Mouse (Mus musculus) heart, embryonic 14.5 days (tissue): ENCODE results near the gene Gnb4. TPM values are rescaled to one million over a fixed set of nuclear protein-coding genes. Genes with fewer than 3 reads are reported as not detected.

ENCODE experiments used
- ATAC-seq: fragments of 200-750 bp; cut with Nextera tagmentation; 2 replicates; pipeline ENCODE4 v1.8.0; 2017; ENCODE audit warnings: low read depth, moderate TSS enrichment; ENCODE audit not compliant: insufficient number of reproducible peaks, insufficient read depth, low FRiP score
- H3K27ac ChIP-seq, 2 experiments: fragments of 200-500 bp in 1 of 2; fragments of 300-500 bp in 1 of 2; sonication (generic) in 1 of 2; replicated peaks in 1 of 2; 2 replicates each; pipeline ENCODE4 v1.5.1; 2012 to 2014; ENCODE audit warnings: low read depth in 2 of 2, low read length in 2 of 2, control low read depth in 1 of 2, mild to moderate bottlenecking in 1 of 2, mixed read lengths in 1 of 2; ENCODE audit not compliant: control insufficient read depth in 1 of 2, insufficient read depth in 1 of 2
- H3K27me3 ChIP-seq: fragments of 300-500 bp; sonication (generic); 2 replicates; pipeline ENCODE4 v1.6.1; 2014; ENCODE audit warnings: mild to moderate bottlenecking, low read length, control low read depth; ENCODE audit not compliant: control insufficient read depth, insufficient read depth
- H3K36me3 ChIP-seq: fragments of 300-500 bp; sonication (generic); 2 replicates; pipeline ENCODE4 v1.6.1; 2014; ENCODE audit warnings: mild to moderate bottlenecking, control low read depth, low read length, mixed read lengths; ENCODE audit not compliant: control insufficient read depth, insufficient read depth
- H3K4me1 ChIP-seq, 2 experiments: fragments of 200-500 bp in 1 of 2; fragments of 300-500 bp in 1 of 2; sonication (generic) in 1 of 2; 2 replicates each; pipeline ENCODE4 v1.6.1; 2012 to 2014; ENCODE audit warnings: low read length in 2 of 2, control low read depth in 1 of 2, mixed read lengths in 1 of 2; ENCODE audit not compliant: control insufficient read depth in 2 of 2, insufficient read depth in 2 of 2
- H3K4me2 ChIP-seq: fragments of 300-500 bp; sonication (generic); 2 replicates; pipeline ENCODE4 v1.6.1; 2014; ENCODE audit warnings: mild to moderate bottlenecking, low read length
- H3K4me3 ChIP-seq, 2 experiments: fragments of 200-500 bp in 1 of 2; fragments of 300-500 bp in 1 of 2; sonication (generic) in 1 of 2; 2 replicates each; pipeline ENCODE4 v1.5.1; 2012 to 2014; ENCODE audit warnings: low read length in 2 of 2, mild to moderate bottlenecking in 2 of 2, control low read depth in 1 of 2, low read depth in 1 of 2, moderate library complexity in 1 of 2; ENCODE audit not compliant: control insufficient read depth in 1 of 2, insufficient read depth in 1 of 2
- H3K9ac ChIP-seq: fragments of 300-500 bp; sonication (generic); 2 replicates; pipeline ENCODE4 v1.6.1; 2014; ENCODE audit warnings: mild to moderate bottlenecking, low read length
- H3K9me3 ChIP-seq: fragments of 300-500 bp; sonication (generic); 2 replicates; pipeline ENCODE4 v1.6.1; 2016; ENCODE audit warnings: low read length, control low read depth; ENCODE audit not compliant: control insufficient read depth
- WGBS: fragments of 180-500 bp; shearing (Covaris S2); extraction: QIAGEN DNeasy Blood & Tissue Kit; methylation state at CpG from one replicate; pipeline ENCODE4 v1.1.7; 2014; 5-methylcytosine and 5-hydroxymethylcytosine counted together
- polyA plus RNA-seq: library from polyadenylated mRNA; unstranded; fragments of >200 nt; fragmentation: Nextera tagmentation; extraction: Ambion mirVana; gene quantifications from 2 replicates; pipeline ENCODE4 v1.2.1, GENCODE M21; 2014

Gene Gnb4
- polyA plus RNA-seq, 1 experiment from 2014 or later, result 56.9 TPM

GRCm38 (mm10) chr3:32573086-32573485 is 43.3 kb downstream of the Gnb4 start:
- Histone ChIP-seq H3K36me3 (peaks cover 92% of the 10 kb centered on the region), H3K27ac (no peak overlapping the region), H3K4me1 (no peaks in the 10 kb centered on the region), H3K4me3 (no peak overlapping the region), H3K9me3 (peaks cover 4% of the 10 kb centered on the region), H3K4me2 (no peak overlapping the region), H3K9ac (no peak overlapping the region), H3K27me3 (no peaks in the 10 kb centered on the region)
- WGBS, result 93% methylated on average over 2 of the region's 2 CpGs
- no peak for ATAC-seq

GRCm38 (mm10) chr3:32563401-32563800 is 53.0 kb downstream of the Gnb4 start:
- Histone ChIP-seq H3K4me2 (no peak overlapping the region), H3K9ac (no peak overlapping the region), H3K27me3 (no peaks in the 10 kb centered on the region), H3K27ac (no peak overlapping the region), H3K4me1 (no peaks in the 10 kb centered on the region), H3K36me3 (peaks cover 85% of the 10 kb centered on the region), H3K4me3 (no peak overlapping the region), H3K9me3 (peaks cover 3% of the 10 kb centered on the region)
- 92% methylated on average over 6 of the region's 6 CpGs for WGBS
- no peak for ATAC-seq

GRCm38 (mm10) chr3:32553061-32553460 is 63.3 kb downstream of the Gnb4 start:
- H3K4me2 ChIP-seq, result no peak overlapping the region
- H3K27ac ChIP-seq, result no peak overlapping the region
- ATAC-seq, result no peak
- no peaks in the 10 kb centered on the region for H3K27me3 ChIP-seq
- peaks cover 43% of the 10 kb centered on the region for H3K36me3 ChIP-seq
- H3K9me3 ChIP-seq, result no peaks in the 10 kb centered on the region
- H3K4me1 ChIP-seq, result no peaks in the 10 kb centered on the region
- WGBS, result 95% methylated on average over 1 of the region's 1 CpGs
- no peak overlapping the region for H3K9ac ChIP-seq
- H3K4me3 ChIP-seq, result no peak overlapping the region

- ATAC-seq, result no peak
- H3K4me1 ChIP-seq, result 0 out of 4 replicates have a peak, but pooled peaks cover 0 to 3% of the 10 kb centered on the region in 2 experiments
- H3K36me3 ChIP-seq, result peaks cover 88% of the 10 kb centered on the region
- H3K4me3 ChIP-seq, result no peak overlapping the region
- no peak overlapping the region for H3K9ac ChIP-seq
- 89% methylated on average over 5 of the region's 5 CpGs for WGBS
- no peak overlapping the region for H3K4me2 ChIP-seq
- no peak overlapping the region for H3K27ac ChIP-seq
- no peaks in the 10 kb centered on the region for H3K27me3 ChIP-seq
- no peaks in the 10 kb centered on the region for H3K9me3 ChIP-seq
Measured at GRCm38 (mm10) chr3:32538091-32538490, 78.3 kb downstream of the Gnb4 start.

GRCm38 (mm10) chr3:32537556-32537955 is 78.8 kb downstream of the Gnb4 start:
- no peak overlapping the region for H3K9ac ChIP-seq
- no peaks in the 10 kb centered on the region for H3K9me3 ChIP-seq
- no peak overlapping the region for H3K27ac ChIP-seq
- WGBS, result 55% methylated on average over 1 of the region's 1 CpGs
- 0 out of 4 replicates have a peak, but pooled peaks cover 0 to 3% of the 10 kb centered on the region in 2 experiments for H3K4me1 ChIP-seq
- no peak for ATAC-seq
- no peaks in the 10 kb centered on the region for H3K27me3 ChIP-seq
- H3K4me2 ChIP-seq, result no peak overlapping the region
- H3K36me3 ChIP-seq, result peaks cover 87% of the 10 kb centered on the region
- no peak overlapping the region for H3K4me3 ChIP-seq

- H3K9me3 ChIP-seq, result no peaks in the 10 kb centered on the region
- no peak overlapping the region for H3K9ac ChIP-seq
- no peak overlapping the region for H3K27ac ChIP-seq
- peaks cover 80% of the 10 kb centered on the region for H3K36me3 ChIP-seq
- ATAC-seq, result no peak
- H3K4me3 ChIP-seq, result no peak overlapping the region
- H3K4me1 ChIP-seq, result 0 out of 4 replicates have a peak, but pooled peaks cover 0 to 3% of the 10 kb centered on the region in 2 experiments
- 63% methylated on average over 1 of the region's 1 CpGs for WGBS
- H3K27me3 ChIP-seq, result no peaks in the 10 kb centered on the region
- no peak overlapping the region for H3K4me2 ChIP-seq
Measured at GRCm38 (mm10) chr3:32535692-32536091, 80.7 kb downstream of the Gnb4 start.

Other genes starting within 250 kb of the Gnb4 start
- 14.1 and 17.0 TPM in 2 replicates for gene Pik3ca, start 218.9 kb downstream of the Gnb4 start, polyA plus RNA-seq
- gene Kcnmb3, start 124.4 kb downstream of the Gnb4 start, polyA plus RNA-seq, result not detected in 2 replicates
- 24.8 and 27.2 TPM in 2 replicates for gene Zfp639, start 106.3 kb downstream of the Gnb4 start, polyA plus RNA-seq
- 65.5 and 68.2 TPM in 2 replicates for gene Mfn1, start 87.1 kb downstream of the Gnb4 start, polyA plus RNA-seq
- gene Actl6a, start 89.7 kb upstream of the Gnb4 start, polyA plus RNA-seq, result 83.9 and 89.5 TPM in 2 replicates
- gene Ndufb5, start 120.4 kb upstream of the Gnb4 start, polyA plus RNA-seq, result 643 and 662 TPM in 2 replicates
- gene Mrpl47, start 121.0 kb upstream of the Gnb4 start, polyA plus RNA-seq, result 30.2 and 34.3 TPM in 2 replicates
- 60.4 and 65.4 TPM in 2 replicates for gene Usp13, start 201.0 kb upstream of the Gnb4 start, polyA plus RNA-seq